Mouse (Mus musculus) myocyte (in vitro differentiated cells): ENCODE results near the gene Hba-x. TPM values are rescaled to one million over a fixed set of nuclear protein-coding genes. Genes with fewer than 3 reads are reported as not detected.

Experiments
- H3K27me3 ChIP-seq: one replicate; pipeline ENCODE4 v1.6.1; 2011; ENCODE audit not compliant: control insufficient read depth, insufficient read depth, insufficient read length
- H3K36me3 ChIP-seq: one replicate; pipeline ENCODE4 v1.6.1; 2011; ENCODE audit not compliant: control insufficient read depth, insufficient read depth
- H3K4me2 ChIP-seq: one replicate; pipeline ENCODE4 v1.6.1; 2011; ENCODE audit warnings: low read depth, control low read depth
- H3K4me3 ChIP-seq: one replicate; pipeline ENCODE4 v1.5.1; 2011; ENCODE audit warnings: mild to moderate bottlenecking, control low read depth, moderate library complexity
- H3K79me2 ChIP-seq: one replicate; pipeline ENCODE4 v1.6.1; 2011; ENCODE audit not compliant: control insufficient read depth, insufficient read depth
- H3ac ChIP-seq: one replicate; pipeline ENCODE4 v1.6.1; 2011; ENCODE audit not compliant: control insufficient read depth, insufficient read length
- CEBPB ChIP-seq: IDR thresholded peaks from 2 replicates; pipeline ENCODE4 v1.6.1; 2011; ENCODE audit warnings: mild to moderate bottlenecking, moderate library complexity; ENCODE audit not compliant: poor library complexity, insufficient read depth, severe bottlenecking
- E2F4 ChIP-seq: IDR thresholded peaks from one replicate; pipeline ENCODE4 v1.6.1; 2011; ENCODE audit warnings: mild to moderate bottlenecking, control low read depth, moderate library complexity; ENCODE audit not compliant: insufficient read depth
- MAX ChIP-seq: IDR thresholded peaks from one replicate; pipeline ENCODE4 v1.6.1; 2011; ENCODE audit warnings: low read depth, mild to moderate bottlenecking, control low read depth
- MYOD1 ChIP-seq, 3 experiments: IDR thresholded peaks; one replicate each; pipeline ENCODE4 v1.6.1; 2011; ENCODE audit warnings: control low read depth in 2 of 3, low read depth in 2 of 3, mild to moderate bottlenecking in 2 of 3, moderate library complexity in 1 of 3; ENCODE audit not compliant: insufficient read length in 2 of 3, control insufficient read depth in 1 of 3
- MYOG ChIP-seq, 3 experiments: IDR thresholded peaks; one replicate each; pipeline ENCODE4 v1.6.1; 2011; ENCODE audit warnings: control low read depth in 2 of 3, low read depth in 2 of 3, mild to moderate bottlenecking in 2 of 3; ENCODE audit not compliant: insufficient read length in 2 of 3, control insufficient read depth in 1 of 3, insufficient read depth in 1 of 3
- POLR2A ChIP-seq: IDR thresholded peaks from one replicate; pipeline ENCODE4 v1.6.1; 2011; ENCODE audit warnings: low read depth, mild to moderate bottlenecking, control low read depth, moderate library complexity; ENCODE audit not compliant: insufficient read length
- POLR2AphosphoS2 ChIP-seq: IDR thresholded peaks from one replicate; pipeline ENCODE4 v1.6.1; 2011; ENCODE audit warnings: low read depth, control low read depth; ENCODE audit not compliant: insufficient read length
- REST ChIP-seq: IDR thresholded peaks from one replicate; pipeline ENCODE4 v1.6.1; 2011; ENCODE audit warnings: mild to moderate bottlenecking, control low read depth, moderate library complexity; ENCODE audit not compliant: insufficient read depth, insufficient read length
- SRF ChIP-seq: IDR thresholded peaks from one replicate; pipeline ENCODE4 v1.6.1; 2011; ENCODE audit warnings: low read depth; ENCODE audit not compliant: control insufficient read depth, insufficient read length
- TCF12 ChIP-seq: IDR thresholded peaks from one replicate; pipeline ENCODE4 v1.6.1; 2011; ENCODE audit warnings: mild to moderate bottlenecking, control low read depth; ENCODE audit not compliant: poor library complexity, insufficient read depth, severe bottlenecking
- TCF3 ChIP-seq: IDR thresholded peaks from one replicate; pipeline ENCODE4 v1.6.1; 2011; ENCODE audit warnings: low read depth, control low read depth; ENCODE audit not compliant: insufficient read length
- USF1 ChIP-seq: IDR thresholded peaks from one replicate; pipeline ENCODE4 v1.6.1; 2011; ENCODE audit warnings: low read depth, mild to moderate bottlenecking, control low read depth, moderate library complexity
- polyA plus RNA-seq: library from polyadenylated mRNA; unstranded; fragments of >200 nt; fragmentation: generic; extraction: Trizol; gene quantifications from one replicate; pipeline ENCODE4 v1.2.1, GENCODE M21; 2012; ENCODE audit warnings: missing spikeins

The Hba-x gene
- polyA plus RNA-seq, 1 experiment: not detected

GRCm38 (mm10) chr11:32256146-32256545, 20.1 kb upstream of the Hba-x start:
- no peak for TF ChIP-seq MYOG (IDR thresholded peaks at IDR 0.05; ENCODE audit: control insufficient read depth in 1 of 3, insufficient read depth in 1 of 3, insufficient read length in 2 of 3, low read depth in 2 of 3)
- no peak for TF ChIP-seq SRF
- TF ChIP-seq POLR2AphosphoS2: no peak
- no peak for TF ChIP-seq CEBPB
- no peak for TF ChIP-seq TCF3
- TF ChIP-seq USF1: no peak
- no peak for TF ChIP-seq MAX
- TF ChIP-seq MYOD1 (IDR thresholded peaks at IDR 0.05; ENCODE audit: control insufficient read depth in 1 of 3, insufficient read length in 2 of 3, low read depth in 2 of 3): no peak
- TF ChIP-seq E2F4: no peak
- TF ChIP-seq REST: no peak
- no peak for TF ChIP-seq TCF12
- TF ChIP-seq POLR2A: no peak
- Histone ChIP-seq H3K27me3 (no peaks in the 10 kb centered on the region), H3K36me3 (peaks cover 21% of the 10 kb centered on the region), H3K79me2 (no peaks in the 10 kb centered on the region), H3K4me2 (no peak overlapping the region), H3K4me3 (no peak overlapping the region), H3ac (no peak overlapping the region)

DNA sequence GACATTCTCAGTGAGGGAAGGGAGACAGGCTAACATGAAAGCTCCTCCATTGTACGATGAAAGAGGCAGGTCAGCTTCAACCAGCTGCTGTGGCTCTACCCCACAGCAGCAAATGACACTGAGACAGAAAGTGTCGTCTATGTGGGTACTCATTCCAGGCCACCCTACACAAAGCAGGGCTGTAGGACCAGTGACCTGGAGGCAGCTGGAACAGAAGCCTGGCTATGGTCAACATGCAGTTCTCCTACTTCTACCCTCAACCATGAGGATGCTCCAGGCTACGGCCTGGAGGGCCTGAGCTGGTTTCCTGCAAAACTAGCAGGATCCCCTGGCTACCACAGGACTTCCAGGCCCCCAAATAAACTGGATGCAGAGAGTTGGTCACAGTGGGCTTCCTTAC, 19.6 kb upstream of the Hba-x start:
- no peaks in the 10 kb centered on the region for H3K79me2 ChIP-seq
- no peaks in the 10 kb centered on the region for H3K27me3 ChIP-seq
- H3K4me2 ChIP-seq: no peak overlapping the region
- peaks cover 22% of the 10 kb centered on the region for H3K36me3 ChIP-seq
- no peak overlapping the region for H3ac ChIP-seq
- no peak overlapping the region for H3K4me3 ChIP-seq
- TF ChIP-seq TCF3: no peak
- no peak for TF ChIP-seq POLR2AphosphoS2
- TF ChIP-seq REST: no peak
- no peak for TF ChIP-seq CEBPB
- TF ChIP-seq MAX: no peak
- no peak for TF ChIP-seq MYOG (IDR thresholded peaks at IDR 0.05; ENCODE audit: control insufficient read depth in 1 of 3, insufficient read depth in 1 of 3, insufficient read length in 2 of 3, low read depth in 2 of 3)
- TF ChIP-seq E2F4: no peak
- TF ChIP-seq USF1: no peak
- TF ChIP-seq MYOD1 (IDR thresholded peaks at IDR 0.05; ENCODE audit: control insufficient read depth in 1 of 3, insufficient read length in 2 of 3, low read depth in 2 of 3): no peak

- TF ChIP-seq SRF: no peak
- peaks cover 7% of the 10 kb centered on the region for H3K36me3 ChIP-seq
- no peaks in the 10 kb centered on the region for H3K27me3 ChIP-seq
- no peak overlapping the region for H3ac ChIP-seq
- no peak overlapping the region for H3K4me3 ChIP-seq
- H3K4me2 ChIP-seq: peak overlapping the region; percentile 66
- H3K79me2 ChIP-seq: peaks cover 28% of the 10 kb centered on the region
These were observed 13.4 kb upstream of the Hba-x start for GRCm38 (mm10) chr11:32262674-32263415.

GRCm38 (mm10) chr11:32265117-32265738, 11.0 kb upstream of the Hba-x start:
- Histone ChIP-seq H3K27me3 (no peaks in the 10 kb centered on the region), H3K79me2 (peaks cover 28% of the 10 kb centered on the region), H3ac (no peak overlapping the region), H3K4me3 (no peak overlapping the region), H3K36me3 (peaks cover 7% of the 10 kb centered on the region), H3K4me2 (peak overlapping the region; percentile 67)
- TF ChIP-seq REST: no peak
- no peak for TF ChIP-seq MAX
- no peak for TF ChIP-seq MYOG (IDR thresholded peaks at IDR 0.05; ENCODE audit: control insufficient read depth in 1 of 3, insufficient read depth in 1 of 3, insufficient read length in 2 of 3, low read depth in 2 of 3)
- TF ChIP-seq CEBPB: no peak
- TF ChIP-seq SRF: no peak
- TF ChIP-seq MYOD1 (IDR thresholded peaks at IDR 0.05; ENCODE audit: control insufficient read depth in 1 of 3, insufficient read length in 2 of 3, low read depth in 2 of 3): no peak
- no peak for TF ChIP-seq TCF12
- no peak for TF ChIP-seq TCF3

GRCm38 (mm10) chr11:32266194-32266593, 10.0 kb upstream of the Hba-x start:
- Histone ChIP-seq H3K4me2 (peak overlapping the region; percentile 67), H3K4me3 (peak overlapping the region; percentile 61), H3K27me3 (no peaks in the 10 kb centered on the region), H3ac (no peak overlapping the region), H3K79me2 (peaks cover 28% of the 10 kb centered on the region), H3K36me3 (peaks cover under 1% of the 10 kb centered on the region)
- TF ChIP-seq SRF (no peak), POLR2AphosphoS2 (no peak)
